Mouse (Mus musculus): Measurements from ENCODE around the gene Rprd2. TPM values are rescaled to one million over a fixed set of nuclear protein-coding genes. Genes with fewer than 3 reads are reported as not detected.

Gene Rprd2
- 18.8 and 20.3 TPM in 2 replicates for polyA plus RNA-seq (2015; fragmentation: Nextera tagmentation; extraction: Ambion mirVana)

GRCm38 (mm10) chr3:95818571-95819288, at the start of gene Rprd2:
Gene Rprd2, minus strand, starts transcription at chr3:95818863.
- ATAC-seq (ENCODE audit: insufficient read depth, low FRiP score): peak; percentile 55
- H3K4me1 ChIP-seq (ENCODE audit: control insufficient read depth, insufficient read depth, low read length): peaks cover 6% of the 10 kb centered on the region; the same call in 1 of the 2 replicates
- peak within 1 kb of the TSS; percentile 71 for H3K4me2 ChIP-seq (ENCODE audit: low read depth, low read length)
- WGBS: under 1% methylated on average over 60 of the region's 60 CpGs
- peak within 1 kb of the TSS; percentile 100 for H3K27ac ChIP-seq (ENCODE audit: low read length)
- peak within 1 kb of the TSS; percentile 95 for H3K9ac ChIP-seq (ENCODE audit: low read length)
- H3K9me3 ChIP-seq (replicated peaks; ENCODE audit: control insufficient read depth, low read length): no peaks in the 10 kb centered on the region
- peak within 1 kb of the TSS; percentile 72 for H3K4me3 ChIP-seq (replicated peaks; ENCODE audit: low read length)
- no peaks in the 10 kb centered on the region for H3K27me3 ChIP-seq (ENCODE audit: control insufficient read depth, insufficient read depth, low read length)
- H3K36me3 ChIP-seq (ENCODE audit: control insufficient read depth, insufficient read depth, low read length): no peaks in the 10 kb centered on the region

GRCm38 (mm10) chr3:95867408-95867807, 48.7 kb upstream of the Rprd2 start:
- no peaks in the 10 kb centered on the region for H3K27me3 ChIP-seq (ENCODE audit: control insufficient read depth, insufficient read depth, low read length)
- no peak overlapping the region for H3K4me3 ChIP-seq (replicated peaks; ENCODE audit: low read length)
- H3K4me1 ChIP-seq (ENCODE audit: control insufficient read depth, insufficient read depth, low read length): peaks cover 9% of the 10 kb centered on the region
- no peaks in the 10 kb centered on the region for H3K9me3 ChIP-seq (replicated peaks; ENCODE audit: control insufficient read depth, low read length)
- no peak overlapping the region for H3K27ac ChIP-seq (ENCODE audit: low read length)
- 0 out of 2 replicates have a peak, but pooled peaks cover 8% of the 10 kb centered on the region for H3K36me3 ChIP-seq (ENCODE audit: control insufficient read depth, insufficient read depth, low read length)
- WGBS: 88% methylated on average over 2 of the region's 2 CpGs
- no peak overlapping the region for H3K4me2 ChIP-seq (ENCODE audit: low read depth, low read length)
- no peak for ATAC-seq (ENCODE audit: insufficient read depth, low FRiP score)
- H3K9ac ChIP-seq (ENCODE audit: low read length): no peak overlapping the region

- H3K27me3 ChIP-seq (ENCODE audit: control insufficient read depth, insufficient read depth, low read length): no peaks in the 10 kb centered on the region
- no peak overlapping the region for H3K4me2 ChIP-seq (ENCODE audit: low read depth, low read length)
- no peak for ATAC-seq (ENCODE audit: insufficient read depth, low FRiP score)
- H3K4me1 ChIP-seq (ENCODE audit: control insufficient read depth, insufficient read depth, low read length): peaks cover 4% of the 10 kb centered on the region
- H3K9me3 ChIP-seq (replicated peaks; ENCODE audit: control insufficient read depth, low read length): no peaks in the 10 kb centered on the region
- 84% methylated on average over 5 of the region's 5 CpGs for WGBS
- no peak overlapping the region for H3K9ac ChIP-seq (ENCODE audit: low read length)
- H3K4me3 ChIP-seq (replicated peaks; ENCODE audit: low read length): no peak overlapping the region
- no peak overlapping the region for H3K27ac ChIP-seq (ENCODE audit: low read length)
- 0 out of 2 replicates have a peak, but pooled peaks cover 8% of the 10 kb centered on the region for H3K36me3 ChIP-seq (ENCODE audit: control insufficient read depth, insufficient read depth, low read length)
Measured at GRCm38 (mm10) chr3:95866071-95866470, 47.4 kb upstream of the Rprd2 start.

- WGBS: 83% methylated on average over 20 of the region's 20 CpGs
- H3K4me1 ChIP-seq (ENCODE audit: control insufficient read depth, insufficient read depth, low read length): peaks cover 4% of the 10 kb centered on the region
- no peak for ATAC-seq (ENCODE audit: insufficient read depth, low FRiP score)
- 0 out of 2 replicates have a peak, but pooled peaks cover 8% of the 10 kb centered on the region for H3K36me3 ChIP-seq (ENCODE audit: control insufficient read depth, insufficient read depth, low read length)
- H3K4me3 ChIP-seq (replicated peaks; ENCODE audit: low read length): no peak overlapping the region
- H3K9ac ChIP-seq (ENCODE audit: low read length): no peak overlapping the region
- H3K27me3 ChIP-seq (ENCODE audit: control insufficient read depth, insufficient read depth, low read length): no peaks in the 10 kb centered on the region
- H3K9me3 ChIP-seq (replicated peaks; ENCODE audit: control insufficient read depth, low read length): no peaks in the 10 kb centered on the region
- no peak overlapping the region for H3K4me2 ChIP-seq (ENCODE audit: low read depth, low read length)
- H3K27ac ChIP-seq (ENCODE audit: low read length): no peak overlapping the region
Measured at GRCm38 (mm10) chr3:95865571-95865970, 46.9 kb upstream of the Rprd2 start.

- no peak overlapping the region for H3K4me2 ChIP-seq (ENCODE audit: low read depth, low read length)
- H3K27ac ChIP-seq (ENCODE audit: low read length): no peak overlapping the region
- H3K9ac ChIP-seq (ENCODE audit: low read length): no peak overlapping the region
- no peaks in the 10 kb centered on the region for H3K9me3 ChIP-seq (replicated peaks; ENCODE audit: control insufficient read depth, low read length)
- H3K27me3 ChIP-seq (ENCODE audit: control insufficient read depth, insufficient read depth, low read length): no peaks in the 10 kb centered on the region
- no peak overlapping the region for H3K4me3 ChIP-seq (replicated peaks; ENCODE audit: low read length)
- H3K4me1 ChIP-seq (ENCODE audit: control insufficient read depth, insufficient read depth, low read length): no peaks in the 10 kb centered on the region
- 68% methylated on average over 5 of the region's 5 CpGs for WGBS
- no peak for ATAC-seq (ENCODE audit: insufficient read depth, low FRiP score)
- 0 out of 2 replicates have a peak, but pooled peaks cover 8% of the 10 kb centered on the region for H3K36me3 ChIP-seq (ENCODE audit: control insufficient read depth, insufficient read depth, low read length)
Measured at GRCm38 (mm10) chr3:95865050-95865449, 46.4 kb upstream of the Rprd2 start.

GRCm38 (mm10) chr3:95863578-95863977, 44.9 kb upstream of the Rprd2 start:
- Histone ChIP-seq H3K36me3 (ENCODE audit: control insufficient read depth, insufficient read depth, low read length) (0 out of 2 replicates have a peak, but pooled peaks cover 5% of the 10 kb centered on the region), H3K9ac (ENCODE audit: low read length) (no peak overlapping the region), H3K27me3 (ENCODE audit: control insufficient read depth, insufficient read depth, low read length) (no peaks in the 10 kb centered on the region), H3K4me2 (ENCODE audit: low read depth, low read length) (no peak overlapping the region), H3K4me3 (replicated peaks; ENCODE audit: low read length) (no peak overlapping the region), H3K4me1 (ENCODE audit: control insufficient read depth, insufficient read depth, low read length) (no peaks in the 10 kb centered on the region), H3K27ac (ENCODE audit: low read length) (no peak overlapping the region), H3K9me3 (replicated peaks; ENCODE audit: control insufficient read depth, low read length) (no peaks in the 10 kb centered on the region)
- WGBS: 66% methylated on average over 7 of the region's 7 CpGs
- ATAC-seq (ENCODE audit: insufficient read depth, low FRiP score): no peak

GRCm38 (mm10) chr3:95861796-95862195, 43.1 kb upstream of the Rprd2 start:
- no peak overlapping the region for H3K9ac ChIP-seq (ENCODE audit: low read length)
- H3K9me3 ChIP-seq (replicated peaks; ENCODE audit: control insufficient read depth, low read length): no peaks in the 10 kb centered on the region
- no peak for ATAC-seq (ENCODE audit: insufficient read depth, low FRiP score)
- no peak overlapping the region for H3K4me2 ChIP-seq (ENCODE audit: low read depth, low read length)
- no peaks in the 10 kb centered on the region for H3K27me3 ChIP-seq (ENCODE audit: control insufficient read depth, insufficient read depth, low read length)
- 46% methylated on average over 2 of the region's 2 CpGs for WGBS
- no peak overlapping the region for H3K4me3 ChIP-seq (replicated peaks; ENCODE audit: low read length)
- H3K4me1 ChIP-seq (ENCODE audit: control insufficient read depth, insufficient read depth, low read length): no peaks in the 10 kb centered on the region
- no peak overlapping the region for H3K27ac ChIP-seq (ENCODE audit: low read length)
- H3K36me3 ChIP-seq (ENCODE audit: control insufficient read depth, insufficient read depth, low read length): 0 out of 2 replicates have a peak, but pooled peaks cover 5% of the 10 kb centered on the region

- ATAC-seq (ENCODE audit: insufficient read depth, low FRiP score): no peak
- 0 out of 2 replicates have a peak, but pooled peaks cover 5% of the 10 kb centered on the region for H3K36me3 ChIP-seq (ENCODE audit: control insufficient read depth, insufficient read depth, low read length)
- no peaks in the 10 kb centered on the region for H3K27me3 ChIP-seq (ENCODE audit: control insufficient read depth, insufficient read depth, low read length)
- H3K9me3 ChIP-seq (replicated peaks; ENCODE audit: control insufficient read depth, low read length): no peaks in the 10 kb centered on the region
- H3K9ac ChIP-seq (ENCODE audit: low read length): no peak overlapping the region
- no peak overlapping the region for H3K27ac ChIP-seq (ENCODE audit: low read length)
- no peak overlapping the region for H3K4me2 ChIP-seq (ENCODE audit: low read depth, low read length)
- H3K4me3 ChIP-seq (replicated peaks; ENCODE audit: low read length): no peak overlapping the region
- H3K4me1 ChIP-seq (ENCODE audit: control insufficient read depth, insufficient read depth, low read length): no peaks in the 10 kb centered on the region
- 75% methylated on average over 10 of the region's 10 CpGs for WGBS
Measured at GRCm38 (mm10) chr3:95861216-95861615, 42.6 kb upstream of the Rprd2 start.

- Histone ChIP-seq H3K27ac (ENCODE audit: low read length) (no peak overlapping the region), H3K9me3 (replicated peaks; ENCODE audit: control insufficient read depth, low read length) (no peaks in the 10 kb centered on the region), H3K4me3 (replicated peaks; ENCODE audit: low read length) (no peak overlapping the region), H3K4me2 (ENCODE audit: low read depth, low read length) (no peak overlapping the region), H3K4me1 (ENCODE audit: control insufficient read depth, insufficient read depth, low read length) (no peaks in the 10 kb centered on the region), H3K9ac (ENCODE audit: low read length) (no peak overlapping the region), H3K27me3 (ENCODE audit: control insufficient read depth, insufficient read depth, low read length) (no peaks in the 10 kb centered on the region), H3K36me3 (ENCODE audit: control insufficient read depth, insufficient read depth, low read length) (0 out of 2 replicates have a peak, but pooled peaks cover 5% of the 10 kb centered on the region)
- ATAC-seq (ENCODE audit: insufficient read depth, low FRiP score): no peak
- 88% methylated on average over 3 of the region's 3 CpGs for WGBS
Measured at GRCm38 (mm10) chr3:95860323-95860722, 41.7 kb upstream of the Rprd2 start.
